Mouse (Mus musculus): ENCODE results near the gene Mrpl49. TPM values are rescaled to one million over a fixed set of nuclear protein-coding genes. Genes with fewer than 3 reads are reported as not detected.

Mrpl49 gene
- polyA plus RNA-seq, 1 experiment from 2014 or later = 64.5 TPM

GRCm38 (mm10) chr19:6071261-6071660, 13.7 kb upstream of the Mrpl49 start:
- no peak overlapping the region for H3K4me2 ChIP-seq (ENCODE audit: low read length)
- H3K27me3 ChIP-seq (ENCODE audit: control insufficient read depth, insufficient read depth, low read length) = no peaks in the 10 kb centered on the region
- H3K9me3 ChIP-seq (ENCODE audit: control insufficient read depth, low read length) = no peaks in the 10 kb centered on the region
- H3K27ac ChIP-seq (replicated peaks in 1 of 2; ENCODE audit: control insufficient read depth in 1 of 2, insufficient read depth in 1 of 2, low read depth in 2 of 2, low read length in 2 of 2) = no peak overlapping the region
- no peak for ATAC-seq (ENCODE audit: insufficient number of reproducible peaks, insufficient read depth, low FRiP score, low read depth)
- 88% methylated on average over 19 of the region's 19 CpGs for WGBS
- no peak overlapping the region for H3K4me3 ChIP-seq (ENCODE audit: control insufficient read depth in 1 of 2, insufficient read depth in 1 of 2, low read depth in 1 of 2, low read length in 2 of 2)
- H3K4me1 ChIP-seq (ENCODE audit: control insufficient read depth in 2 of 2, insufficient read depth in 2 of 2, low read length in 2 of 2) = peaks cover 18 to 25% of the 10 kb centered on the region in 2 experiments
- H3K36me3 ChIP-seq (ENCODE audit: control insufficient read depth, insufficient read depth, low read length) = peaks cover 66% of the 10 kb centered on the region
- H3K9ac ChIP-seq (ENCODE audit: low read length) = no peak overlapping the region

GRCm38 (mm10) chr19:6070571-6071250, 13.1 kb upstream of the Mrpl49 start:
- no peak overlapping the region for H3K9ac ChIP-seq (ENCODE audit: low read length)
- no peaks in the 10 kb centered on the region for H3K27me3 ChIP-seq (ENCODE audit: control insufficient read depth, insufficient read depth, low read length)
- 85% methylated on average over 31 of the region's 31 CpGs for WGBS
- peaks cover 62% of the 10 kb centered on the region for H3K36me3 ChIP-seq (ENCODE audit: control insufficient read depth, insufficient read depth, low read length)
- H3K4me2 ChIP-seq (ENCODE audit: low read length) = no peak overlapping the region
- peaks cover 15 to 22% of the 10 kb centered on the region in 2 experiments for H3K4me1 ChIP-seq (ENCODE audit: control insufficient read depth in 2 of 2, insufficient read depth in 2 of 2, low read length in 2 of 2)
- no peak overlapping the region for H3K4me3 ChIP-seq (ENCODE audit: control insufficient read depth in 1 of 2, insufficient read depth in 1 of 2, low read depth in 1 of 2, low read length in 2 of 2)
- H3K27ac ChIP-seq (replicated peaks in 1 of 2; ENCODE audit: control insufficient read depth in 1 of 2, insufficient read depth in 1 of 2, low read depth in 2 of 2, low read length in 2 of 2) = no peak overlapping the region
- H3K9me3 ChIP-seq (ENCODE audit: control insufficient read depth, low read length) = no peaks in the 10 kb centered on the region
- ATAC-seq (ENCODE audit: insufficient number of reproducible peaks, insufficient read depth, low FRiP score, low read depth) = no peak

GRCm38 (mm10) chr19:6069851-6070250, 12.3 kb upstream of the Mrpl49 start:
- Histone ChIP-seq H3K36me3 (ENCODE audit: control insufficient read depth, insufficient read depth, low read length) (peaks cover 54% of the 10 kb centered on the region), H3K9ac (ENCODE audit: low read length) (no peak overlapping the region), H3K4me2 (ENCODE audit: low read length) (no peak overlapping the region), H3K4me1 (ENCODE audit: control insufficient read depth in 2 of 2, insufficient read depth in 2 of 2, low read length in 2 of 2) (peaks cover 15 to 22% of the 10 kb centered on the region in 2 experiments), H3K27me3 (ENCODE audit: control insufficient read depth, insufficient read depth, low read length) (no peaks in the 10 kb centered on the region), H3K4me3 (ENCODE audit: control insufficient read depth in 1 of 2, insufficient read depth in 1 of 2, low read depth in 1 of 2, low read length in 2 of 2) (no peak overlapping the region), H3K9me3 (ENCODE audit: control insufficient read depth, low read length) (no peaks in the 10 kb centered on the region), H3K27ac (replicated peaks in 1 of 2; ENCODE audit: control insufficient read depth in 1 of 2, insufficient read depth in 1 of 2, low read depth in 2 of 2, low read length in 2 of 2) (no peak overlapping the region)
- WGBS = 86% methylated on average over 10 of the region's 10 CpGs
- ATAC-seq (ENCODE audit: insufficient number of reproducible peaks, insufficient read depth, low FRiP score, low read depth) = no peak

- Histone ChIP-seq H3K4me1 (ENCODE audit: control insufficient read depth in 2 of 2, insufficient read depth in 2 of 2, low read length in 2 of 2) (peaks cover 15 to 22% of the 10 kb centered on the region in 2 experiments), H3K4me2 (ENCODE audit: low read length) (no peak overlapping the region), H3K27me3 (ENCODE audit: control insufficient read depth, insufficient read depth, low read length) (no peaks in the 10 kb centered on the region), H3K27ac (replicated peaks in 1 of 2; ENCODE audit: control insufficient read depth in 1 of 2, insufficient read depth in 1 of 2, low read depth in 2 of 2, low read length in 2 of 2) (no peak overlapping the region), H3K36me3 (ENCODE audit: control insufficient read depth, insufficient read depth, low read length) (peaks cover 45% of the 10 kb centered on the region), H3K9ac (ENCODE audit: low read length) (no peak overlapping the region), H3K9me3 (ENCODE audit: control insufficient read depth, low read length) (no peaks in the 10 kb centered on the region), H3K4me3 (ENCODE audit: control insufficient read depth in 1 of 2, insufficient read depth in 1 of 2, low read depth in 1 of 2, low read length in 2 of 2) (no peak overlapping the region)
- 76% methylated on average over 4 of the region's 4 CpGs for WGBS
- ATAC-seq (ENCODE audit: insufficient number of reproducible peaks, insufficient read depth, low FRiP score, low read depth) = no peak
These were observed 11.4 kb upstream of the Mrpl49 start for GRCm38 (mm10) chr19:6068951-6069350.

GRCm38 (mm10) chr19:6067724-6068415, 10.3 kb upstream of the Mrpl49 start, which contains the start of gene Tm7sf2:
Gene Tm7sf2, minus strand, starts transcription at chr19:6068373.
- Histone ChIP-seq H3K9me3 (ENCODE audit: control insufficient read depth, low read length) (no peaks in the 10 kb centered on the region), H3K27me3 (ENCODE audit: control insufficient read depth, insufficient read depth, low read length) (no peaks in the 10 kb centered on the region), H3K9ac (ENCODE audit: low read length) (peak within 1 kb of the TSS; percentile 65), H3K4me2 (ENCODE audit: low read length) (peak within 1 kb of the TSS; percentile 96), H3K4me3 (ENCODE audit: control insufficient read depth in 1 of 2, insufficient read depth in 1 of 2, low read depth in 1 of 2, low read length in 2 of 2) (peak within 1 kb of the TSS; percentile 43 to 49), H3K27ac (replicated peaks in 1 of 2; ENCODE audit: control insufficient read depth in 1 of 2, insufficient read depth in 1 of 2, low read depth in 2 of 2, low read length in 2 of 2) (peak within 1 kb of the TSS; percentile 39 to 58), H3K36me3 (ENCODE audit: control insufficient read depth, insufficient read depth, low read length) (peaks cover 38% of the 10 kb centered on the region), H3K4me1 (ENCODE audit: control insufficient read depth in 2 of 2, insufficient read depth in 2 of 2, low read length in 2 of 2) (peaks cover 15 to 23% of the 10 kb centered on the region in 2 experiments)
- peak; percentile 72 for ATAC-seq (ENCODE audit: insufficient number of reproducible peaks, insufficient read depth, low FRiP score, low read depth)
- 12% methylated on average over 33 of the region's 33 CpGs for WGBS

- peak overlapping the region; percentile 43 to 49 for H3K4me3 ChIP-seq (ENCODE audit: control insufficient read depth in 1 of 2, insufficient read depth in 1 of 2, low read depth in 1 of 2, low read length in 2 of 2)
- peak overlapping the region; percentile 96 for H3K4me2 ChIP-seq (ENCODE audit: low read length)
- peaks cover 20 to 30% of the 10 kb centered on the region in 2 experiments for H3K4me1 ChIP-seq (ENCODE audit: control insufficient read depth in 2 of 2, insufficient read depth in 2 of 2, low read length in 2 of 2)
- ATAC-seq (ENCODE audit: insufficient number of reproducible peaks, insufficient read depth, low FRiP score, low read depth) = peak; percentile 49; the same call in 1 of the 2 replicates
- H3K9me3 ChIP-seq (ENCODE audit: control insufficient read depth, low read length) = no peaks in the 10 kb centered on the region
- no peaks in the 10 kb centered on the region for H3K27me3 ChIP-seq (ENCODE audit: control insufficient read depth, insufficient read depth, low read length)
- WGBS = 1% methylated on average over 30 of the region's 30 CpGs
- peak overlapping the region; percentile 39 to 58 for H3K27ac ChIP-seq (replicated peaks in 1 of 2; ENCODE audit: control insufficient read depth in 1 of 2, insufficient read depth in 1 of 2, low read depth in 2 of 2, low read length in 2 of 2)
- peak overlapping the region; percentile 65 for H3K9ac ChIP-seq (ENCODE audit: low read length)
- peaks cover 34% of the 10 kb centered on the region for H3K36me3 ChIP-seq (ENCODE audit: control insufficient read depth, insufficient read depth, low read length)
These were observed 9.6 kb upstream of the Mrpl49 start for GRCm38 (mm10) chr19:6067011-6067723.

- H3K9ac ChIP-seq (ENCODE audit: low read length) = peak overlapping the region; percentile 65
- peak overlapping the region; percentile 96 for H3K4me2 ChIP-seq (ENCODE audit: low read length)
- peaks cover 22 to 35% of the 10 kb centered on the region in 2 experiments for H3K4me1 ChIP-seq (ENCODE audit: control insufficient read depth in 2 of 2, insufficient read depth in 2 of 2, low read length in 2 of 2)
- peaks cover 33% of the 10 kb centered on the region for H3K36me3 ChIP-seq (ENCODE audit: control insufficient read depth, insufficient read depth, low read length)
- H3K27ac ChIP-seq (replicated peaks in 1 of 2; ENCODE audit: control insufficient read depth in 1 of 2, insufficient read depth in 1 of 2, low read depth in 2 of 2, low read length in 2 of 2) = peak overlapping the region in 1 of 2 experiments; percentile 39; a peak in 1 of 4 replicates
- no peak for ATAC-seq (ENCODE audit: insufficient number of reproducible peaks, insufficient read depth, low FRiP score, low read depth)
- WGBS = 42% methylated on average over 5 of the region's 5 CpGs
- no peaks in the 10 kb centered on the region for H3K27me3 ChIP-seq (ENCODE audit: control insufficient read depth, insufficient read depth, low read length)
- peak overlapping the region; percentile 43 to 49 for H3K4me3 ChIP-seq (ENCODE audit: control insufficient read depth in 1 of 2, insufficient read depth in 1 of 2, low read depth in 1 of 2, low read length in 2 of 2)
- H3K9me3 ChIP-seq (ENCODE audit: control insufficient read depth, low read length) = no peaks in the 10 kb centered on the region
These were observed 9.0 kb upstream of the Mrpl49 start for GRCm38 (mm10) chr19:6066571-6066970.
